Mouse (Mus musculus) forebrain, embryonic 15.5 days (tissue): ENCODE results near the gene Ccnb1. TPM values are rescaled to one million over a fixed set of nuclear protein-coding genes. Genes with fewer than 3 reads are reported as not detected.
"Not testable (repeated sequence)": the region's sequence is repeated elsewhere in the genome, so short reads cannot be mapped to it uniquely, and the experiment has no call there.

ENCODE experiments used
- ATAC-seq: fragments of 200-750 bp; cut with Nextera tagmentation; replicated peaks from 2 replicates; pipeline ENCODE4 v1.8.0; 2017; ENCODE audit warnings: mild to moderate bottlenecking, moderate TSS enrichment, moderate library complexity
- H3K27ac ChIP-seq: fragments of 300-500 bp; sonication (generic); replicated peaks from 2 replicates; pipeline ENCODE4 v1.5.1; 2015; ENCODE audit warnings: mild to moderate bottlenecking, inconsistent platforms
- H3K27me3 ChIP-seq: fragments of 300-500 bp; sonication (generic); 2 replicates; pipeline ENCODE4 v1.6.1; 2015; ENCODE audit warnings: inconsistent platforms
- H3K36me3 ChIP-seq: fragments of 300-500 bp; sonication (generic); 2 replicates; pipeline ENCODE4 v1.6.1; 2015; ENCODE audit warnings: mild to moderate bottlenecking, inconsistent platforms
- H3K4me1 ChIP-seq: fragments of 300-500 bp; sonication (generic); 2 replicates; pipeline ENCODE4 v1.6.1; 2015; ENCODE audit warnings: inconsistent platforms
- H3K4me2 ChIP-seq: fragments of 300-500 bp; sonication (generic); replicated peaks from 2 replicates; pipeline ENCODE4 v1.6.1; 2015; ENCODE audit warnings: mild to moderate bottlenecking, inconsistent platforms
- H3K4me3 ChIP-seq: fragments of 300-500 bp; sonication (generic); 2 replicates; pipeline ENCODE4 v1.5.1; 2015; ENCODE audit warnings: mild to moderate bottlenecking, inconsistent platforms
- H3K9ac ChIP-seq: fragments of 300-500 bp; sonication (generic); replicated peaks from 2 replicates; pipeline ENCODE4 v1.6.1; 2015; ENCODE audit warnings: mild to moderate bottlenecking, inconsistent platforms
- H3K9me3 ChIP-seq: fragments of 300-500 bp; sonication (generic); 2 replicates; pipeline ENCODE4 v1.6.1; 2016; ENCODE audit warnings: inconsistent platforms
- WGBS: fragments of 180-500 bp; shearing (Covaris S2); methylation state at CpG from one replicate; pipeline ENCODE4 v1.1.7; 2015; ENCODE audit warnings: mixed read lengths; 5-methylcytosine and 5-hydroxymethylcytosine counted together
- polyA plus RNA-seq: library from polyadenylated mRNA; unstranded; fragments of >200 nt; fragmentation: Nextera tagmentation; extraction: Ambion mirVana; gene quantifications from 2 replicates; pipeline ENCODE4 v1.2.1, GENCODE M21; 2015

Ccnb1 gene
- polyA plus RNA-seq, 1 experiment from 2014 or later = 128 TPM

DNA sequence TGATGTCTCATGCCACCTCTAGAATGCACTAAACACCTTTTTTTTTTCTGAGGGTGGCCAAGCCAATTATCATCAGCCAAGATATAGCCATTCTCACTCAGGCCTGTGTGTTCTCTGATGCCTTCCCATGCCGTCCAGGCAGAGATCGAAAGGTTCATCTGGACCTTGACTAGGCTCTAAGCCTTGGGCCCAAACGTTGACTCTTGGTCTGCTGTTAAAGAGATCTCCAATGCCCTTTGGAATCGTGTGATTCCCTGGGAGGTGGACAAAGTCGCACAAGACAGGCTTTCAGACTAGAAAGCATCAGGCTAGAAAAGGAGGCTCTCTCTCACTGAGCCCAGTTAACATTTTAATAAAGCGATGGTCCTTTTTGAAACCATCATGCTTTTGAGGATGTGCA, 10.8 kb upstream of the Ccnb1 start:
- Histone ChIP-seq H3K4me1 (no peaks in the 10 kb centered on the region), H3K9ac (no peak overlapping the region), H3K27me3 (no peaks in the 10 kb centered on the region), H3K4me3 (no peak overlapping the region), H3K27ac (no peak overlapping the region), H3K4me2 (no peak overlapping the region), H3K9me3 (no peaks in the 10 kb centered on the region), H3K36me3 (peaks cover 10% of the 10 kb centered on the region)
- 88% methylated on average over 6 of the region's 6 CpGs for WGBS
- ATAC-seq = no peak

DNA sequence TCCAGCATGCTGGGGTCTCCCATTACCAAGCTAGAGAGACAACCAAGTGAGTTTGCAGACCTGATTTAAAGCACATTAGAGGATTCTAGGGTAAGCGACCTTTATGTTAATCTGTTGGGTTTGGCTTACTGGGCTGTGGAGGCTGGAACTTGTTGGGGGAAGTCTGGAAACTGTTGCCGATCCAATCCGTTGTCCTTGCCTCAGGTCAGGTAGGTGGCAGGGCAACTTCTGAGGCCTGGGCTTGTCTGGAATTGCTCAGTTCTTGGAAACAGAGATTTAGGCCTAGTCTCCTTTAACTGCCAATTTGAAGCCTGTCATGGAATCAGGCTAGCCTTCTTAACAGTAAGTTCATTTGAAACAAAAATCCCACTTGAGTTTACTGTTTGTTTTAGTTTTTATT, 2.7 kb upstream of the Ccnb1 start:
- Histone ChIP-seq H3K27me3 (no peaks in the 10 kb centered on the region), H3K4me3 (no peak overlapping the region)
- WGBS = 92% methylated on average over 3 of the region's 3 CpGs

DNA sequence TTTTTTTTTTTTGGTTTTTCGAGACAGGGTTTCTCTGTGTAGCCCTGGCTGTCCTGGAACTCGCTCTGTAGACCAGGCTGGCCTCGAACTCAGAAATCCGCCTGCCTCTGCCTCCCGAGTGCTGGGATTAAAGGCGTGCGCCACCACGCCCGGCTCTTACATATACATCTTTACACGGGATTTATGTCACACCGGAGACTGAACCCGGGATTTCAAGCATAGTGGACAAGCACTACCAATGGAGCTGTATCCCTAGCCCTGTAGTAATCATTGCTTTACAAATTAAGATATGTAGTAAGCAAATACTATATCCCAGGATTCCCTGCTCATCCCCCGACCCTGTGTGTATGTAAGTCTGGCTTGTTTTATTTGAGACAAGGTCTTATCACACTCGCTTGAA, 1.7 kb upstream of the Ccnb1 start:
- not testable (repeated sequence) for H3K27ac ChIP-seq, H3K36me3 ChIP-seq, ATAC-seq, H3K9ac ChIP-seq, H3K27me3 ChIP-seq, H3K9me3 ChIP-seq, H3K4me3 ChIP-seq, H3K4me2 ChIP-seq
- peaks cover 25% of the 10 kb centered on the region for H3K4me1 ChIP-seq
- WGBS = 96% methylated on average over 11 of the region's 14 CpGs

More for the DNA sequence above, 2.7 kb upstream of the Ccnb1 start:
- H3K4me2 ChIP-seq = no peak overlapping the region
- H3K9ac ChIP-seq = no peak overlapping the region
- H3K4me1 ChIP-seq = peaks cover 19% of the 10 kb centered on the region
- no peak overlapping the region for H3K27ac ChIP-seq
- ATAC-seq = no peak
- H3K9me3 ChIP-seq = no peaks in the 10 kb centered on the region
- no peaks in the 10 kb centered on the region for H3K36me3 ChIP-seq

DNA sequence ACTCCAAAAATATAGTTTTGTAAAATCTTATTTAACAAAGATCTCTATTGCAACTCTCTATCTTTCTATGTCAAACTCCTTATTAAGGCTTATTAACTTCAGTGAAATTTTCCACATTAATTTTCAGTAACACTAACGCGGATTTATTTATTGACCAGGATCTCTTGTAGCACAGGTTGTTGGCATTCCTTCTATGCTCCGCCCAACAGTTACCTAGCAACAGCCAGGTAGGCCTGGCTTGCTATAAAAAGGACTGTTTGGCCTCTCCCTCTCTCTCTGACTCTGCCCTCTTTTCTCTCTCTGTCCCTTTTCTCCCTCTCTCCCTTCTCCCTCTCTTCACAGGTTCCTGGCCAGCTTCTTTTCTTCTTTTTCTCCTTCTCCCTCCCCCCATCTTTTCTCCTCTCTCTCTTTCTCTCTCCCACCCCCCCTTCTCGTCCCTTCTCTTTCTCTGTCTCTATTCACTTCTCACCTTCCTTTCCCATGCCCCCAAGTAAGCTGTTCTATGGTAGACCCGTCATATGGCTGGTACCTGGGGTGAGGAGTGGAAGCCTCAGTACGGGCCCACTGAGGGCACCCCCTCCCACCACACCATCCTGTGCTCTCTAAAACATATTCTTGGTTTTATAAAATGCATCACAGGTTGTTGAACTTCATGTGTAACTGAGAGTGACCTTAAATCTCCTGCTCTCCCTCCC, 1.1 kb upstream of the Ccnb1 start:
- ATAC-seq = no peak
- Histone ChIP-seq H3K4me2 (no peak overlapping the region), H3K36me3 (no peaks in the 10 kb centered on the region), H3K27ac (no peak overlapping the region), H3K27me3 (no peaks in the 10 kb centered on the region), H3K9me3 (no peaks in the 10 kb centered on the region), H3K9ac (no peak overlapping the region), H3K4me3 (no peak overlapping the region), H3K4me1 (peaks cover 25% of the 10 kb centered on the region)
- WGBS = 71% methylated on average over 6 of the region's 6 CpGs

DNA sequence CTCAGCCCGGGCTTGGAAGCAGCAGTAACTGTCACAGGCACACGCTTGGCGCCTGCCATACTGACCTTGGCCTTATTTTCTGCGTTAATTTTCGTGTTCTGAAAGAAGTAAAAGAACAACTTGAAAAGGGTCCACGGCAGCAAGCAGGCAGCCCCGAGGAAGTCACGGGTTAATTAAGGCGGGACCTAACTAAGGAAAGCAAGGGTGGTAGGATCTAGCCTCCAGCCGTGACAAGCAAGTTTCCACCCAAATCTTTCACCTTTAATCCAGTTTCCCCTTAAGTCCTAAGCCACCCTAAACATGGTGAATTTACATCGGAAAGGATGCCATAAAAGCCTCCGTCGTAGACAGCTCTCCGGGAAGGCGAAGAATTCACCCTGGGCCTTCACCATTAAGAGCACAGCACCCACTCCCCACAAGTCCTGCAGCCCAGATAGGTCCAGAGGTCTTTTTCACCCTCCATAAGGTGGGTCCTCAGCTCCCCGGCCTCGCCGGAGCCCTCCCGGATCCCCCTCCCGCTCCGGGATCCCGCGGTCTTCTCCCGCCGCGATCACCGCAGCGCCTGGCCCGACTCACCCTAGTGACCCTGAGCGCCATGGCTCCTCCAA, 460 bp downstream of the Ccnb1 start:
- WGBS = under 1% methylated on average over 30 of the region's 30 CpGs
- Histone ChIP-seq H3K27ac (no peak overlapping the region), H3K4me2 (peak overlapping the region; percentile 92), H3K9me3 (no peaks in the 10 kb centered on the region), H3K4me3 (peak overlapping the region; percentile 76), H3K27me3 (no peaks in the 10 kb centered on the region), H3K4me1 (peaks cover 25% of the 10 kb centered on the region), H3K9ac (peak overlapping the region; percentile 45), H3K36me3 (no peaks in the 10 kb centered on the region)
- peak; percentile 41 for ATAC-seq

DNA sequence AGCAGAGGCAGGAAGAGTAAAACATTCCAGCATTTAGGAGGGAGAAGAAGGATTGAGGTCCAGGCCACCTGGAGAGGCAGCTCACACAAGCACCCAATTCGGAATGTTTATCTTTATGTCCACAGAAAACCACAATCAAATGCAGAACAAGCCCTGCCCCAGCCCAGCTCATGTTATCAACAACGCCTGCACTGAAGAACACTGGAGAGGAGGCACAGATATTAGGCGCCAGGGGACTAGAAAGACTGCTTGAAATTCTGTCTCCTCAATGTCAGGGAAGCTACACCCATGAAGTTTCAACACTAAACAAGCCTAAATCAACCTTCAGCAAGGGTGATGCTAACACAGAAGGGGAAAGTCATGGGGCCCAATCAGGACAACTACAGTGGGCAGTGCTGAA, 8.9 kb downstream of the Ccnb1 start:
- no peak overlapping the region for H3K27ac ChIP-seq

DNA sequence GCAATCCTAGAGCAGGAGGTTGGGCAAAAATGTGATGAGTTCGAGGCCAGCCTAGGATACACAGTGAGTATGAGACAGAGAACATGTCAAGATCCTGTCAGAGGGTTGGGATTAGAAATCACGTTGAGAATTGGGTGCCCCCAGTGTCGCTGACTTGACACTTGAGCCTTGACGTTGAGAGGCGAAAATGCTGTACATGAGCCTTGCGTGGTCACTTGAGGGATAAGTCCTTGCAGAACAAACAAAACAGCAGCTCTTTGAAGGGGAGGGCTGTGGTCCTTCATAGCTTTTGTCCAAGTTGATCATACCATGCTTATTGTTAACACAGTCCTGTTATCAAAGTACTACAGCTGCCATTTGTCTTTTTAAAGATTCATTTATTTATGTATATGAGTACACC, 9.7 kb downstream of the Ccnb1 start:
- H3K9me3 ChIP-seq = no peaks in the 10 kb centered on the region
- WGBS = 72% methylated on average over 6 of the region's 6 CpGs
- peak overlapping the region; percentile 15; the same call in 1 of the 2 replicates for H3K9ac ChIP-seq
- no peak overlapping the region for H3K27ac ChIP-seq
- no peak overlapping the region for H3K4me2 ChIP-seq
- no peaks in the 10 kb centered on the region for H3K27me3 ChIP-seq
- peaks cover 19% of the 10 kb centered on the region for H3K4me1 ChIP-seq
- no peak; the same call in 1 of the 2 replicates for ATAC-seq
- no peak overlapping the region; the same call in 1 of the 2 replicates for H3K4me3 ChIP-seq
- H3K36me3 ChIP-seq = 0 out of 2 replicates have a peak, but pooled peaks cover 4% of the 10 kb centered on the region

More for the DNA sequence above, 8.9 kb downstream of the Ccnb1 start:
- no peak for ATAC-seq
- H3K36me3 ChIP-seq = no peaks in the 10 kb centered on the region
- WGBS = 88% methylated on average over 3 of the region's 3 CpGs
- peaks cover 19% of the 10 kb centered on the region for H3K4me1 ChIP-seq
- H3K27me3 ChIP-seq = no peaks in the 10 kb centered on the region
- H3K9ac ChIP-seq = no peak overlapping the region
- no peak overlapping the region for H3K4me3 ChIP-seq
- no peaks in the 10 kb centered on the region for H3K9me3 ChIP-seq
- H3K4me2 ChIP-seq = no peak overlapping the region

DNA sequence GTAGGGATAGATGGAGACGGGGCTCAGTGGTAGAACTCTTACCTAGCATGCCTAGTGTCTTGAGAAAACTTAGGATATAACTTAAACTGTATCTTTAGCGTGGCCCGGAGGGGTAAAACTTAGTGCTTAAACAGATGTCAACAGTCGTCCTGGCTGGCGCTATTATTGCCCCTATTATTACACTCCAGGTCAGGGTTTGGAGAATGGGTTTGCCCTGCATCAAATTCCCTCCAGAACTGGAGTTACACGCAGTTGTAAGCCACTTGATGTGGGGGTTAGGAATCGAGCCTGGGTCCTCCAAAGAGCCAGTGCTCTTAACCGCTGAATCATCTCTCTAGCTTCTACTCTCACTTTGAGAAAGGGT, 10.3 kb downstream of the Ccnb1 start:
- peak; percentile 53; the same call in 1 of the 2 replicates for ATAC-seq

DNA sequence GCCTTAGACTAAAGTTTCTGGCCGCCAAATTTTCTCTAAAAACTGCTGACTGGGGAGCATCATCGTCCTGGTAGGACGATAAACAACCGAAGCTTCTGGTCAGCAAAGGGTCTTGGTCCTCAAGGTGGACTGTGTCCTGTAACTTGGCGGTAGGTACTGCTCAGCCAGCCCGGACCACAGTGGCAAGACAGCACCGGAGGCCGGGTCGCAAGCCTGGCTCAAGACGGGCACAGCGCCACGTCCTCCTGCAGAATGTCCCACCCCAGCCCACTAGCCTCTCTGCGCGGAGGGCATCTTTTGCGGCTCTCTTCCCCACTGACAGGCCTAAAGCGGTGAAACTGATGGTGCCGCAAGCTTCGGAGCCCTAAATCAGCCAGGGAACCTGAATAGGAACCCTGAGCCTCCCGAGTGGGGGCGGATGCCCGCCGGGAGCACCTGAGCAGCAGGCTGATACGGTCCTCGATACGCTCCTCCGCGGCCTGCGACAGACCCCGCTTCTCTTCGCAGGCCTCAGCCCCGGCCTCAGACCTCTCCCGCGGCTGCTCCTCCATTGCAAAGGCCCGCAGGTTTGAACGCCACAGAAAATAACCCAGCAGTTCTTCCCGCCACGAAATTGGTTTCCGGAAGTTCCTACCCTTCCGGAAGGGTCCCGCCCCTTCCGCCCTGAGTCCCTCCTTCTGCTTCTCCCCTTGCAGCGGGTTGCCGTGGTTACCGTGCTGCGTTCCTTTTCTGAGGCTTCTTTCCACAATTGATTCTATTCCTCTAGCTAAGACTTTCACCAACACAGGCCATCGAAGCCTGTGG, 10.9 kb downstream of the Ccnb1 start, which contains the start of gene Cenph:
Gene Cenph, minus strand, starts transcription at position 648 of the 804 bp plus-strand sequence.
- peak within 1 kb of the TSS; percentile 48 for H3K9ac ChIP-seq
- no peaks in the 10 kb centered on the region for H3K27me3 ChIP-seq
- 0 out of 2 replicates have a peak, but pooled peaks cover 5% of the 10 kb centered on the region for H3K36me3 ChIP-seq
- WGBS = under 1% methylated on average over 46 of the region's 46 CpGs
- peak within 1 kb of the TSS; percentile 55 for H3K4me3 ChIP-seq
- H3K27ac ChIP-seq = peak within 1 kb of the TSS; percentile 13
- H3K4me1 ChIP-seq = peaks cover 19% of the 10 kb centered on the region
- peak within 1 kb of the TSS; percentile 62 for H3K4me2 ChIP-seq
- H3K9me3 ChIP-seq = no peaks in the 10 kb centered on the region
- peak; percentile 97 for ATAC-seq

More for the DNA sequence above, 10.3 kb downstream of the Ccnb1 start:
- peaks cover 19% of the 10 kb centered on the region for H3K4me1 ChIP-seq
- peak overlapping the region; percentile 62 for H3K4me2 ChIP-seq
- 13% methylated on average over 8 of the region's 8 CpGs for WGBS
- H3K9ac ChIP-seq = peak overlapping the region; percentile 48
- peak overlapping the region; percentile 13 for H3K27ac ChIP-seq
- H3K4me3 ChIP-seq = peak overlapping the region; percentile 55
- H3K36me3 ChIP-seq = 0 out of 2 replicates have a peak, but pooled peaks cover 5% of the 10 kb centered on the region
- H3K9me3 ChIP-seq = no peaks in the 10 kb centered on the region
- H3K27me3 ChIP-seq = no peaks in the 10 kb centered on the region

DNA sequence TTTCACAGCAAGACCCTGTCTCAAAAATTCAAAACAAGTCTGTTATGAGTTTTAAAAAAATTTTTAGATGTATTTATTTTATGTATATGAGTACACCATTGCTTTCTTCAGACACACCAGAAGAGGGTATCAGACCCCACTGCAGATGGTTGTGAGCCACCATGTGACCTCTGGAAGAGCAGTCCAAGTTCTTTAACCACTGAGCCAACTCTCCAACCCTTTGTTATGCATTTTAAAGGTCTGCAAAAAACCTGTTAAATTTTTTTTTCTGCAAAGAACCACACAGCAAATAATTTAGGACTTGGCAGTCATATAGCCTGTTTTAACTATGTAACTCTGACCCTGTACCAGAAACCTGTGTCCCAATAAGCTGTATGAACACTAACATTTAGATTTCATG, 11.7 kb downstream of the Ccnb1 start:
- ATAC-seq = no peak
- Histone ChIP-seq H3K9me3 (no peaks in the 10 kb centered on the region), H3K27me3 (no peaks in the 10 kb centered on the region), H3K4me2 (peak overlapping the region; percentile 62), H3K4me3 (peak overlapping the region; percentile 55), H3K4me1 (peaks cover 19% of the 10 kb centered on the region), H3K36me3 (0 out of 2 replicates have a peak, but pooled peaks cover 7% of the 10 kb centered on the region), H3K27ac (no peak overlapping the region), H3K9ac (no peak overlapping the region)

DNA sequence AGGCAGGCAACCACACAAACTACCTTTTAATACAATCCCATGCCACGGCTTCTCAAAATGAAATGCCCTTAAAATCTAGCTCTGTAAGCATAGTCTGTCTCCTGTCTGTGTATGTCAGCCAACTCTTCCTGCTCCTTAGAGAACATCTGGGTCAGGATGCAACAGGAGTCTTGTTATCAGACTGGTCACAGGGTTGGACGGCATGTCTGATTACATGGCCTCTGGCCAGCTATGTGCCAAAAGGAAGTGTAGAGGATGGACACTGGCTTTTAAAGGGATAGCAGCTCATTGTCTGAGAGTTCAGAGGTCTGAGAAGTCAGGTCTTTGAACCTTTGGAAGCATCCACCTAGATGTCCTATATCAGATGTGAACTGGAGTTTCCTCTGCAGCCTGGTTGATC, 31.0 kb downstream of the Ccnb1 start:
- H3K9me3 ChIP-seq = no peaks in the 10 kb centered on the region
- ATAC-seq = no peak
- H3K9ac ChIP-seq = no peak overlapping the region
- no peaks in the 10 kb centered on the region for H3K27me3 ChIP-seq
- H3K4me1 ChIP-seq = no peaks in the 10 kb centered on the region
- H3K4me3 ChIP-seq = no peak overlapping the region
- H3K36me3 ChIP-seq = no peaks in the 10 kb centered on the region
- no peak overlapping the region for H3K27ac ChIP-seq
- WGBS = 97% methylated on average over 2 of the region's 2 CpGs
- no peak overlapping the region for H3K4me2 ChIP-seq

DNA sequence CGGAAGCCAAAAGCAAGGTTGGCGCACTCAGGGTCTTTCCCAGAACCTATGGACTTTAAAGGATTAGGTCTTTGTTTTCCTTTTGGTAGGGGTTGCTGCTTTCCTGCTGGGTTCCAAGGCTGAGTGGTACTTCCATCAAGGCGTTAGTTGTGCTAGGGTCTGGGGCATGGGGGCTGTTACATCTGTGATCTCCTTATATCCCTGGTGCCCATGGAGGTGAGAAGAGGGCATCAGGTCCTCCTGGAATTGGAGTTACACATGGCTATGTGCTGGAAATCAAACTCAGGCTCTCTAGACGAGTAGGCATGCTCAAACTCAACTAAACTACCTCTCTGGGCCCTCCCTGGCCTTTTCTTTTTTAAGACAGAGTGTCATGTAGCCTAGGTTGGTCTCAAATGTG, 32.2 kb downstream of the Ccnb1 start:
- no peak for ATAC-seq
- WGBS = 66% methylated on average over 4 of the region's 4 CpGs
- H3K36me3 ChIP-seq = no peaks in the 10 kb centered on the region

More for the DNA sequence above, 32.2 kb downstream of the Ccnb1 start:
- H3K9me3 ChIP-seq = no peaks in the 10 kb centered on the region
- H3K9ac ChIP-seq = no peak overlapping the region
- no peak overlapping the region for H3K4me3 ChIP-seq
- no peak overlapping the region for H3K4me2 ChIP-seq
- no peak overlapping the region for H3K27ac ChIP-seq
- H3K27me3 ChIP-seq = no peaks in the 10 kb centered on the region
- H3K4me1 ChIP-seq = no peaks in the 10 kb centered on the region
